In the genomic region with DNA sequence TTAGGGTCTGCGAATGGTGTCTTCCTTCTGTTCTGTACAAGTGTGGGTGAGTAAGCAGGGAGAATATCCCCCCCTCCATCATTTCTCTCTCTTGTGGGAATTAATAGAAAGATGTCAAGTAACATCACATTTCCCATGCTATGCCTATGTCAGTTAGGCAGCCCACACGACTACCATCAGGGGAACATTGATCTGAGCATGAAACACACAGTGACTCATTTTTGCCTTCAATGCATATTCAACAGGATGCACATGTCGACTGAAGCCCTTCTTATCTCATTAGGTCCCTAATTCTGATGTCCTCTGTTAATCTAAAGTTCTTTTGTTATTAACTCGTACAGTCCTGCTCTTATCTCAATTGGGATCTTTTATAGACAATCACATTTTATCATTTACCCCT, we compare ENCODE assay signal across 24 mouse cellular contexts.
"Had no signal": no experiment of that assay in that cellular context is flagged by ENCODE, and none has a peak within 500 bp of the region (broad histone marks: within the 10 kb centered on the region; RNA-seq: fewer than 3 reads in every experiment).

No protein-coding gene starts in this region.

- H3K4me2 ChIP-seq: heart, embryonic 11.5 days; heart, embryonic 13.5 days; heart, embryonic 15.5 days; hindbrain, embryonic 13.5 days; hindbrain, embryonic 15.5 days; intestine, embryonic 15.5 days; limb, embryonic 13.5 days; limb, embryonic 15.5 days; liver, embryonic 12.5 days had no signal

- ATAC-seq: hindbrain, postnatal 0 days; intestine, embryonic 15.5 days; intestine, postnatal 0 days; liver, embryonic 12.5 days had no signal

- DNase-seq: gastrocnemius, postnatal 14 days; gastrocnemius, postnatal 36 days; heart, adult 11 months; heart, adult 2 months; heart, postnatal 14 days; heart, postnatal 36 days; kidney, adult 18-20 months; kidney, adult 8-10 months; kidney, postnatal 10 days; kidney, postnatal 25 days; layer of hippocampus, adult 9-11 months; layer of hippocampus, postnatal 36 days; left cerebral cortex, postnatal 4 days had no signal

- H3K36me3 ChIP-seq: heart, embryonic 13.5 days; heart, embryonic 15.5 days; hindbrain, embryonic 13.5 days; hindbrain, embryonic 15.5 days; intestine, embryonic 15.5 days; limb, embryonic 13.5 days; limb, embryonic 15.5 days; liver, embryonic 12.5 days had no signal

- H3K4me1 ChIP-seq: heart, embryonic 13.5 days; heart, embryonic 15.5 days; hindbrain, embryonic 13.5 days; hindbrain, embryonic 15.5 days; intestine, embryonic 15.5 days; limb, embryonic 13.5 days; limb, embryonic 15.5 days; liver, embryonic 12.5 days had no signal

- H3K27ac ChIP-seq: heart, adult 2 months; heart, embryonic 13.5 days; heart, embryonic 15.5 days; hindbrain, embryonic 13.5 days; hindbrain, embryonic 15.5 days; hindbrain, postnatal 0 days; intestine, embryonic 15.5 days; limb, embryonic 13.5 days; limb, embryonic 15.5 days; liver, embryonic 12.5 days had no signal

- H3K27me3 ChIP-seq: heart, embryonic 13.5 days; heart, embryonic 15.5 days; hindbrain, embryonic 13.5 days; hindbrain, embryonic 15.5 days; intestine, embryonic 15.5 days; limb, embryonic 13.5 days; limb, embryonic 15.5 days; liver, embryonic 12.5 days had no signal

- H3K9me3 ChIP-seq: heart, embryonic 13.5 days; heart, embryonic 15.5 days; hindbrain, embryonic 13.5 days; hindbrain, embryonic 15.5 days; intestine, embryonic 15.5 days; limb, embryonic 15.5 days; liver, embryonic 12.5 days had no signal

- H3K9ac ChIP-seq: heart, embryonic 13.5 days; heart, embryonic 15.5 days; hindbrain, embryonic 13.5 days; hindbrain, embryonic 15.5 days; intestine, embryonic 15.5 days; limb, embryonic 13.5 days; limb, embryonic 15.5 days; liver, embryonic 12.5 days had no signal

- H3K4me3 ChIP-seq: heart, adult 2 months; heart, embryonic 13.5 days; heart, embryonic 15.5 days; hindbrain, embryonic 13.5 days; hindbrain, embryonic 15.5 days; intestine, embryonic 15.5 days; limb, embryonic 13.5 days; limb, embryonic 15.5 days; liver, embryonic 12.5 days had no signal
